Mouse (Mus musculus): ENCODE measurements around the gene Dscaml1.

Dscaml1 gene

DNA sequence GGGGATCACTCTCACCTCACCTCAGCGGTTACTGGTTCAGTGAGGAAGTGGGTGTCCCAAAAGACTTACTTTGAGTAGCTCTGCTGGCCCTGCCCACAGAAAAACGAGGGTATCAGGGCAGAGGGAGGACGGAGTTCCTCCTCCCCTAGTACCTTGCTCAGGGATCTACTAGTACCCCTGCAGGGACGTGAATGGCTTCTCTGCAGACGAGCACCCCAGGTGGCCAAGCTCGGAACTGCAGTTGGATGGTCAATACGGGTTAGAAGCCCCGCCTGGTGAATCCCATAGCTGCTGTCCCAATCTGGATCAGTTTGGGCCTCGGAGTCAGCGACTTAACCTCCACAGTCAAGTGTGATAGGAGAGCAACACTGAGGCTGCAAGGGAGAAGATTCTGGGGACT is 14.1 kb upstream of the Dscaml1 start:
- peak; percentile 80 to 89 for DNase-seq

DNA sequence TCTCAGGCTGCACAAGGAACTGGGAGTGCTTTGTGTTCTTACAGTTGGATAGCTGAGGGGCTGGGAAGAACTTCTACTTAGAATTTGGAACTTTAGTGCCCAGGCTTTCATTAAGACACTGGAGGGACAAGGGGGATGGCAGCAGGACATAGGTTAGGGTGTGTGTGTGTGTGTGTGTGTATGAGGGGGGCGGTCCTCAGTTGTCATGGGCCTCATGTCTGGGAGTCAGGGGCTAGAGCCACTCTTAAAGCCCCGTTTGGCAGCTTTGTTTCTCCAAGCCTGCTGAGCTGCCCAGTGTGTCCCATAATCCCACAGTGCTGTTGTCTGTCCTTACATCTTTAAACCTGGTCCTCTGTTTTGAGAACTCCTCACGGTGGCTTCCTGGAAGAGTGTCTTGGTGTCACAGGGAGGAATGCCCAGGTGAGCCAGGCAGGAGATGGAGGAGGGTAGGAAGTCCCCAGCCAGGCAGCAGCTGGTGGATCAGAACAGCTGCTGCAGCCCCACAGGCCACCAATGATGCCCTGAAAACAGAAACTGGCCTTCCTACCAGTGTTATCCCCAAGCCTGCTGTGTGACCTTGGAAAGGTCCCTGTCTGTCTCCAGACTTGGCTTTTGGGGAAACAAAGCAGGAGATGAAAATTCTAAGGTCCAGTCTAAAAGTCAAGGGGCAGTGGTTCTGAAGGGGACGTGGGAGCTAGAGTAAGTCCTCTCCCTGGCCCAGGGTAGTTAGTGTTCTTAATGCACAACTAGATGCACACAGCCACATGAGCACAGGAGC is 13.5 kb upstream of the Dscaml1 start:
- no peak for DNase-seq

DNA sequence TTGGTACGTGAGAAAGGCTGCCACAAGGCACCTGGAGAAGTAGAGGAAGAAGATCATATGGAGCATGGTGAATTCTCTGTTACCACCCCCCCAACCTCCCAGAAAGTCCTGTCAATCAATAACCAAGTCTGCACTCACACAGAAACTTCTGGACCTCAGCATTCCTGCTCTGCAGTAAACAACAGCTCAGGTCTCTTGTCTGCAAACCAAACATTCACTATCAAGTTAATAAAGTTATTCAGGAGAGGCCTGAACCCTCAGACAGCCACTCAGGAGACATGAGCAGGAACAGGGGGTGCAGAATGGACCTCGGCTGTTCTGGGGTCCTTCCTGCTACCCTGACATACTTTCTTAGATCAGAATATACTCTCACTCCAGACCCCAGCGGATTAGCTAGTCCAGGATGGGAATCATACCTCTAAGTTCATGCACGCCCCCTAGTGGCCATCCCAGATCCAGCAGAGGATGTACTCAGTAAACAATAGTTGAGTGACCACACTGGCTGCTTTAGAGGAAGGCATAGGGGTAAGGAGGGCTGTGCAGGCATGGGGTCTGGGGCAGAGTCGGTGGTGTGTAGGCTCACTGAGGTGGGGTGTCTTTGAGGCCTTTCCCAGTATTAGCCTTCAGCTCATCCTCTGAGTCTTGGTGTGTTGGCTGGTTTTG is 12.8 kb upstream of the Dscaml1 start:
- DNase-seq: peak in 1 of 2 experiments; percentile 38

- peak in 1 of 2 experiments; percentile 56 for DNase-seq
Measured at GRCm38 (mm10) chr9:45415912-45416311, 10.5 kb upstream of the Dscaml1 start.

GRCm38 (mm10) chr9:45417245-45417644 is 9.2 kb upstream of the Dscaml1 start:
- DNase-seq: peak in 1 of 2 experiments; percentile 64

- DNase-seq: no peak
Measured at GRCm38 (mm10) chr9:45418252-45418651, 8.2 kb upstream of the Dscaml1 start.

GRCm38 (mm10) chr9:45421209-45421608 is 5.2 kb upstream of the Dscaml1 start:
- DNase-seq: no peak

DNA sequence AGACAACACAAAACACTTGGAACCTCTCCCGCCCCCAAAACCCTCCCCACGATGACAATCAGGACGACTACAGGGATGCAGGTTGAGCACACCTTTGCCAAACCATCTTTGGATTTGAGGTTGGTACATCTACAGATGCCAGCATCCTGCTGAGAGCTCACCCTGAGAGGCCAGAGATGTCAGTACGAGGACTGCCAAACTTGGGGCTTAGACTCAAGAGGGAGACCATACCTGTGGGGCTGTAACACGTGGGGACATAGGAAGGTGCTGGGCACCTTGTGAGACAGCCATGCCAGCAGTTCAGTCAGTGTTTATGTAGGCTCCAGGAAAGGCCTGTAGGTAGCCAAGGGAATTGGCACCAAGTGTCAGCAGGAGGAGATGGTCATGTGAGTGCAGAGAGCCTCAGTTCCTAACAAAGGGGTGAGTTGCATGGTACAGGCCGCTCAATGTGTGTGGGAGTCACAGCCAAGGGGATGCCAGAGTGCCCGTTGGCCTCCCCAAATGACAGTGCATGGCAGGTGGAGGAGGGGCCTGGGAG is 3.6 kb upstream of the Dscaml1 start:
- no peak for DNase-seq

- no peak for DNase-seq
Measured at GRCm38 (mm10) chr9:45429392-45429791, 3.0 kb downstream of the Dscaml1 start.

DNA sequence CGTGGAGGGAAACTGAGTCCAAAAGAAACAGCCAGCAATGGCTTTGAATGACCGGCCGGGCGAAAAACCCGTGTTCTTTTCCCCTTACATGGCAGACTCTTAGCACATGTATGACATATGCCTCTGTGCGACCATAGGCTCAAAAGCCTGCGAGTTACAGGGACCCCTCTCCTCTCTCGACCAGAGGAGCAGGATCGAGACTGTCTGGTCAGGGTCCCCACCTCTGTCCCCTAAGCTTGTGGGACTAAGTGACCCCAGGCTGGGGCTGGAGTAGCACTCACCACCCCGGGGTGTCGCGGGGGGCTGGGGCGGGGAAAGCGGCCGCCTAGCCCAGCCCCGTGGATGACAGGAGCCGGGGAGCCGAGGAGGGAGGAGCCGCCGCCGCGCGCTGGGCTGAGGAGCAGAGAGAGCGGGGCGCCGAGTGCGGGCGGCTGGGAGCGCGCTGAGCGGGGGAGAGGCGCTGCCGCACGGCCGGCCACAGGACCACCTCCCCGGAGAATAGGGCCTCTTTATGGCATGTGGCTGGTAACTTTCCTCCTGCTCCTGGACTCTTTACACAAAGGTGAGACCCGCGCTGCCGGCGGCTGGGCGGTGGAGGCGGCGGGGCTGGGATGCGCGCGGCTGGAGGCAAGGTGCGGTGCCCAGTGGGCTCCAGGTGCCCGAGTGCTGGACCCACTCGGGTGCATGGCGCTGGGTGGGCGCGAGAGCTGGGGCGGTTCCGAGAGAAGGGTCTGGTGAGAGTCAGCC is 3.7 kb downstream of the Dscaml1 start:
- no peak for DNase-seq

DNA sequence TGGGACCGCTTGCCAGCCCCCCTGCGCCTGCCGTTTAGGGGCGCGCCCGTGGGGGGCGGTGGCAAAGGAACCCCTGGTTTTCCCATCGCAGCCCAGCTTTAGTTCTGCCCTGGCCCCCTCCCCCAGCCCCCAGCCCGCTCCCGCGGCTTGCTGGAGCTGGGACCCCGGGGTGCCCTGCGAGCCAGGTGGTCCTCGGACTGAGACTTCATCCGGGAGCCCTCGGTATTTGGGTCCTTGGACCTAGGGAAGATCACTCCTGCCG is 4.2 kb downstream of the Dscaml1 start:
- DNase-seq: no peak

DNA sequence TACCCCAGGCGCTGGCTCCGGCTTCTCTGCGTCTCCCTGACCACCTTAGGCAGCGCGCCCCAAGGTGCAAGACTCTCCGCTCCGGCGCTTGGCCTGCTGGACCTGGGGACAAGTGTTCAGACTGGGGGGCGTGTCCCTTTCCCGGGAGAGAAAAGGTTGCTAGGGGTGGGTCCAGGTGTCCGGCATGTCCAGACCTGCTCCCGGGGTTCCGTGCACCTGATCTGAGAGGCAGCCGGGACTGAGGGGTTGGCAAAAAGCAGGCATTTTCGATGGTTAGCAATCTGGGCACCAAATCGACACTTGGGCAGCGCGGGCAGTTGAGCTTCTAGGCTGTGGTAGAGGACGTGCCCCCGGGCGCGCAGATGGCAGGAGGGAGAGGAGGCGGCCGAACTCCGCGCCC is 4.7 kb downstream of the Dscaml1 start:
- DNase-seq: no peak

DNA sequence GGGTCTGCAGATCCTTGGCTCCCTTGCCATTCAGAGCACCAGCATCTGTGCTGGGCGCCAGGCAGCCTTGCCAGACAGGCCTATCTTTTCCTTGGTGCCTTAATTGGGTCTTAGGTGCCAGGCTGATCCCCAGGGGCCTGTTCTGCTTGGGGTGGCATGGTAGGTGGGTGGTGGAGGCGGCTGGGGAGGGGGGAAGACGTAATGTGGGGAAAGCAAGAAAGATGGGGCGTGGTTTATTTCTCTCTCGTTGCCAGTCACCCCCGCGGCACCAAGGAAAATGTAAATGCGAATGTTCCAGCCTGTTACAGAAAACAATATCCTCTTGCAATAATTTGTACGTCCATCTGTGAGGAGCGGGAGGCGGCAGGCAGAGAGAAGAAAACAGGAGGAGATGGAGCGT is 6.2 kb downstream of the Dscaml1 start:
- no peak for DNase-seq

DNA sequence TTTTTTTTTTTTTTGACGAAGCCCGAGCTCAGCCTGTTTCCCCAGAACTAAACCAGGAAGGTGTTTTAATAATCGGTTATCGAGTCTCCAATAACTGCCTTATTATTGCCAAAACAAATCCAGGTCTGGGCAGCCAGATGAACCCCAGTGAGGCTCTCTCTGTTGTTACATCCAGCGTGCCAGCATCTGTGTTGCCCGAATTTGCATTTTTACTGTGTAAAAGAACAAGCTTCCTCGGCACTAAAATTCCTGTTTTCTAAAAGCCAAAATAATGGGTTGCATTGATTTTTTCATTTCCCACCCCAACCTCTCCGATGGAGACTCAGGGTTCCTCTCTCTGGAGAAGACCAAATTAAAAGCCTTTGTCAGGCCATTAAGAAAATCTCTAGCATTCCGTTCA is 6.7 kb downstream of the Dscaml1 start:
- DNase-seq: no peak

GRCm38 (mm10) chr9:45434171-45434570 is 7.7 kb downstream of the Dscaml1 start:
- no peak for DNase-seq

DNA sequence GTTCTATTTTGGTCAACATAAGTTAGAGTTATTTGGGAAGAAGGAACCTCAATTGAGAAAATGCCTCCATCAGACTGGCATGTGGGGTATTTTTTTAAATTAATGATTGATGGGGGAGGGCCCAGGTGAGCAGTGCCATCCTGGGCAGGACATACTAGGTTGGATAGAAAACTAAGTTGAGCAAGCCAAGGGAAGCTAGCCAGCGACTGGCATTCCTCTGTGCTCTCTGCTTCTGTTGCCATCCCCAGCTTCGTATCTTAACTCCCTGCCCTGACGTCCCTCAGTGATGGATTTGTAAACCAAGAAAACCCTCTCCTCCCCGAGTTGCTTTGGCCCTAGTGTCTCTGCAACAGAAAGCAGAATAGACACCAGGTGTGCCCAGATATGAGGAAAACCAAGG is 12.6 kb downstream of the Dscaml1 start:
- DNase-seq: no peak

DNA sequence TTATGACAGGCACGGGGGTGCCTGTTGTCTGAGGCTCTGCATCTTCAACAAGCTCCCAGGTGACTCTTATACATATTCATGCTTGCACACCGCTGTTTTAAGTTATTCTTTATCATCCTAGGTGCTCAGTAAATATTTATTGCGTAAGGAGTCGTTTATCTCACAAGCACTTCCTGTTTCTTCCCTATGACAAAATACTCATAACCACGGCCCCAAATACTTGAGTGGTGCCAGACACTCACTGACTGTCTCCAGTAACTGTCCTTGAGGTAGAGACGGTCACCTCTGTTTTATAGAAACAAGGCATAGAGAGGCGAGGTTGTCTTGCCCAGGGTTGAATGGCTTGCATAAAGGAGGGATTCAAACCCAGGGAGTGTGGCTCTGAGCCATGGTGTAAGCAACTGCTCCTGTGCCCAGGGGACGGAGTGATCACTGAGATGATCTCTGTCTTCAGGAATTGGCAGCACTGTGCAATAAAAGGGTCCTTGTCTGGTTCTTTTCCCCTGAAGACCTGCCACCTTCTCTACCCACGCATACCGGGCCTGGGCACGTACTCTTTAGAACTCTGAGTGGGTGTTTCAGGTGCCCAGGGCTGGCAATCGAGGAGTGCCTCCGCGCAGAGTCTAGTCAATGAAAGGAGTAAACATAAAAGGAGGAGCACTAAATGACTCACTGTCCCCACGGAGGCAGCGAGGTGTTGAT is 13.8 kb downstream of the Dscaml1 start:
- DNase-seq: no peak

GRCm38 (mm10) chr9:45444251-45444798 is 17.9 kb downstream of the Dscaml1 start:
- DNase-seq: no peak

GRCm38 (mm10) chr9:45449658-45450057 is 23.2 kb downstream of the Dscaml1 start:
- no peak for DNase-seq

DNA sequence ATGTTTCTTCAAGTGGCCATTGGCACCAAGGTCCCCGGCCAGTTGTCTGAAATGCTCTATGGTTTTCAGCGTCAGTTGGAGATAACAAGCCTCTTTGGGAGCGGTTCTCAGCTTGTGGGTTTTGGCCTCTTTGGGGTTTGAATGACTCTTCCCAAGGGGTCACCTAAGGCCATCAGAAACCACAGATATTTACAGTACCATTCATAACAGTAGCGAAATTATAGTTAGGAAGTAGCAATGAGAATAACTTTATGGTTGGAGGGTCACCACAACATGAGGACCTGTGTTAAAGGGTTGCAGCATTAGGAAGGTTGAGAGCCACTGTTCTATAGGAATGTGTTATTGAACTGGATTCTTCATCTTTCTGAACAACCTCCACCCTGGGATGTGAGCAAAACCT is 24.9 kb downstream of the Dscaml1 start:
- DNase-seq: no peak

DNA sequence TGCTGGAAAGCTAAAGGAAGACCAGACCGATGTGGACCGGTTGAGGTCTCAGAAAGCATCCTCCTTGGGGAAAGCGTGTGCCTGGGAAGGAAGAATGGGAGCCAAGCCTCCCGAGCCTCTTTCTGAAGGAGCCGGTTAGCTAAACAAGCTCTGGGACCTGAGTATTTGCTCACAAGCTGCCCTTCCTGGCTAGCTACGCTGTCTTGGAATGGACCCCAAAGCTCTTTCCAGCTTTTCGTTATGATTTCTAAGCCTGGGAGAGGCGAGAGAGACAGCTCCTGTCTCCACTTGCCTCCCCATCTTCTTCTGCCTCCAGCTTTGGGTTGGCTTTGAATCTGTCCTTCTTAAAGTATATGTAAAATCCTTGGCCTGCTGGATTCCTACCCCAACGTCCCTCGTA is 27.6 kb downstream of the Dscaml1 start:
- no peak for DNase-seq

- DNase-seq: no peak
Measured at GRCm38 (mm10) chr9:45454889-45455610, 28.6 kb downstream of the Dscaml1 start.

All from lung, postnatal 4 days (tissue).